Comparison of ENCODE assay signal across 21 mouse cellular contexts in the genomic region with DNA sequence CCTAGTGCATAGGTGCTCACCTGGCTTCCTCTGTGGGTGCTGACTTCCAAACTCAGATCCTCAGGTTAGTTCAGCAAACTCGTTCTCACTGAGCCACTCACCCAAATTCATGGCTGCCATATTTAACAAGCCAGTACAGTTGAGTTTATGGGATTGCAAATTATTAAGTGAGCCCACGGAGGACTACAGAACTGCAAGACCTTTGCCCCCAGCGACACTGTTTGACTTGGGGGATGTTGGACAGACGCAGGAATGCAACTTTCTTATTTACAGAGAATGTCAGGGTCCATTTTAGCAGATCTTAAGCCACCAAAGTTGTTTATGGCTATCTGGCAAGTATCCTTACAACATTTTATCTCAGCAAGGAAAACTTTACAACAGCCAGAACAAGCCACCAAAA. TPM values are rescaled to one million over a fixed set of nuclear protein-coding genes. Genes with fewer than 3 reads are reported as not detected.
"Had no signal": no experiment of that assay in that cellular context is flagged by ENCODE, and none has a peak within 500 bp of the region (broad histone marks: within the 10 kb centered on the region; RNA-seq: fewer than 3 reads in every experiment).

No protein-coding gene starts in this region.

- H3K4me1 ChIP-seq: neural tube, embryonic 12.5 days; neural tube, embryonic 13.5 days; neural tube, embryonic 15.5 days; stomach, embryonic 15.5 days had no signal

- H3K27ac ChIP-seq: neural tube, embryonic 12.5 days; neural tube, embryonic 13.5 days; neural tube, embryonic 15.5 days; stomach, embryonic 15.5 days; stomach, postnatal 0 days had no signal

- H3K4me3 ChIP-seq: neural tube, embryonic 12.5 days; neural tube, embryonic 13.5 days; neural tube, embryonic 15.5 days; stomach, embryonic 15.5 days had no signal

- H3K9ac ChIP-seq: neural tube, embryonic 12.5 days; neural tube, embryonic 13.5 days; neural tube, embryonic 15.5 days; stomach, embryonic 15.5 days had no signal

- DNase-seq: retina, postnatal 1 day; right cerebral cortex, adult 18-20 months; right cerebral cortex, postnatal 14 days; right cerebral cortex, postnatal 25 days; right cerebral cortex, postnatal 4 days; spleen, adult 18-20 months; thymus, adult 18-20 months; thymus, adult 2 months; thymus, postnatal 14 days; thymus, postnatal 25 days; thymus, postnatal 36 days; thymus, postnatal 4 days had no signal

- H3K36me3 ChIP-seq: neural tube, embryonic 12.5 days; neural tube, embryonic 13.5 days; neural tube, embryonic 15.5 days; stomach, embryonic 15.5 days had no signal

- H3K4me2 ChIP-seq: neural tube, embryonic 12.5 days; neural tube, embryonic 13.5 days; neural tube, embryonic 15.5 days; stomach, embryonic 15.5 days had no signal

- H3K9me3 ChIP-seq: neural tube, embryonic 12.5 days; neural tube, embryonic 15.5 days; stomach, embryonic 15.5 days had no signal

- H3K27me3 ChIP-seq: neural tube, embryonic 12.5 days; neural tube, embryonic 13.5 days; neural tube, embryonic 15.5 days; stomach, embryonic 15.5 days had no signal

RNA-seq across cellular contexts. Expression of a gene that starts 21.9 kb away (rescaled TPM):
- polyA plus RNA-seq: neural tube, embryonic 12.5 days; small intestine, adult 2 months; spleen, adult 2 months; stomach, embryonic 14.5 days; thymus, adult 2 months; urinary bladder, adult 2 months had no signal
